Mouse (Mus musculus) limb, embryonic 15.5 days (tissue): ENCODE data around the gene 1700008O03Rik. TPM values are rescaled to one million over a fixed set of nuclear protein-coding genes. Genes with fewer than 3 reads are reported as not detected.

Source experiments
- ATAC-seq: fragments of 200-750 bp; cut with Nextera tagmentation; 2 replicates; pipeline ENCODE4 v1.8.0; 2017; ENCODE audit warnings: low read depth, moderate TSS enrichment; ENCODE audit not compliant: insufficient number of reproducible peaks, low FRiP score, low TSS enrichment
- H3K27ac ChIP-seq: fragments of 300-500 bp; sonication (generic); 2 replicates; pipeline ENCODE4 v1.5.1; 2015; ENCODE audit warnings: moderate library complexity, mild to moderate bottlenecking, inconsistent platforms
- H3K27me3 ChIP-seq: fragments of 300-500 bp; sonication (generic); 2 replicates; pipeline ENCODE4 v1.6.1; 2015; ENCODE audit warnings: inconsistent platforms
- H3K36me3 ChIP-seq: fragments of 300-500 bp; sonication (generic); 2 replicates; pipeline ENCODE4 v1.6.1; 2015; ENCODE audit warnings: inconsistent platforms
- H3K4me1 ChIP-seq: fragments of 300-500 bp; sonication (generic); 2 replicates; pipeline ENCODE4 v1.6.1; 2015; ENCODE audit warnings: inconsistent platforms
- H3K4me2 ChIP-seq: fragments of 300-500 bp; sonication (generic); 2 replicates; pipeline ENCODE4 v1.6.1; 2015; ENCODE audit warnings: mild to moderate bottlenecking, inconsistent platforms
- H3K4me3 ChIP-seq: fragments of 300-500 bp; sonication (generic); 2 replicates; pipeline ENCODE4 v1.5.1; 2015; ENCODE audit warnings: mild to moderate bottlenecking, inconsistent platforms
- H3K9ac ChIP-seq: fragments of 300-500 bp; sonication (generic); 2 replicates; pipeline ENCODE4 v1.6.1; 2015; ENCODE audit warnings: inconsistent platforms
- H3K9me3 ChIP-seq: fragments of 300-500 bp; sonication (generic); 2 replicates; pipeline ENCODE4 v1.6.1; 2016; ENCODE audit warnings: inconsistent platforms
- WGBS: fragments of 180-500 bp; shearing (Covaris S2); methylation state at CpG from one replicate; pipeline ENCODE4 v1.1.7; 2015; 5-methylcytosine and 5-hydroxymethylcytosine counted together
- polyA plus RNA-seq: library from polyadenylated mRNA; unstranded; fragments of >200 nt; fragmentation: Nextera tagmentation; extraction: Ambion mirVana; gene quantifications from 2 replicates; pipeline ENCODE4 v1.2.1, GENCODE M21; 2015

The 1700008O03Rik gene
- 0.43 and 0.58 TPM in 2 replicates for polyA plus RNA-seq

GRCm38 (mm10) chr7:44385720-44386119, at the start of gene 1700008O03Rik:
TSS of gene 1700008O03Rik (minus strand) at chr7:44385820.
- H3K4me1 ChIP-seq, result peaks cover 10% of the 10 kb centered on the region
- H3K27ac ChIP-seq, result no peak within 1 kb of the TSS
- H3K27me3 ChIP-seq, result peaks cover 34% of the 10 kb centered on the region
- 72% methylated on average over 12 of the region's 12 CpGs for WGBS
- peak within 1 kb of the TSS; percentile 35 for H3K9ac ChIP-seq
- peak within 1 kb of the TSS; percentile 93 for H3K4me2 ChIP-seq
- H3K9me3 ChIP-seq, result no peaks in the 10 kb centered on the region
- ATAC-seq, result no peak
- peak within 1 kb of the TSS; percentile 51 for H3K4me3 ChIP-seq
- no peaks in the 10 kb centered on the region for H3K36me3 ChIP-seq

GRCm38 (mm10) chr7:44434089-44434488, 48.5 kb upstream of the 1700008O03Rik start:
- Histone ChIP-seq H3K4me2 (no peak overlapping the region), H3K27me3 (peaks cover 67% of the 10 kb centered on the region), H3K36me3 (no peaks in the 10 kb centered on the region), H3K9ac (no peak overlapping the region), H3K4me3 (no peak overlapping the region), H3K27ac (no peak overlapping the region), H3K4me1 (peaks cover 12% of the 10 kb centered on the region), H3K9me3 (no peaks in the 10 kb centered on the region)
- 57% methylated on average over 9 of the region's 9 CpGs for WGBS
- no peak for ATAC-seq

GRCm38 (mm10) chr7:44433371-44433770, 47.8 kb upstream of the 1700008O03Rik start:
- Histone ChIP-seq H3K27ac (no peak overlapping the region), H3K9me3 (no peaks in the 10 kb centered on the region), H3K9ac (no peak overlapping the region), H3K4me1 (peaks cover 15% of the 10 kb centered on the region), H3K4me2 (no peak overlapping the region), H3K4me3 (no peak overlapping the region), H3K27me3 (peaks cover 71% of the 10 kb centered on the region), H3K36me3 (no peaks in the 10 kb centered on the region)
- ATAC-seq, result peak; percentile 36
- WGBS, result 3% methylated on average over 7 of the region's 7 CpGs

- peaks cover 71% of the 10 kb centered on the region for H3K27me3 ChIP-seq
- 71% methylated on average over 6 of the region's 6 CpGs for WGBS
Measured at GRCm38 (mm10) chr7:44432550-44432949, 46.9 kb upstream of the 1700008O03Rik start.

GRCm38 (mm10) chr7:44429534-44430488, 44.2 kb upstream of the 1700008O03Rik start:
- no peak overlapping the region for H3K27ac ChIP-seq
- no peaks in the 10 kb centered on the region for H3K9me3 ChIP-seq
- WGBS, result 3% methylated on average over 31 of the region's 32 CpGs
- H3K27me3 ChIP-seq, result peaks cover 75% of the 10 kb centered on the region
- H3K9ac ChIP-seq, result peak overlapping the region; percentile 55
- ATAC-seq, result no peak
- H3K4me2 ChIP-seq, result peak overlapping the region; percentile 86
- peaks cover 23% of the 10 kb centered on the region for H3K4me1 ChIP-seq
- no peaks in the 10 kb centered on the region for H3K36me3 ChIP-seq
- peak overlapping the region; percentile 60 for H3K4me3 ChIP-seq

More at GRCm38 (mm10) chr7:44432550-44432949, 46.9 kb upstream of the 1700008O03Rik start:
- H3K9ac ChIP-seq, result no peak overlapping the region
- no peaks in the 10 kb centered on the region for H3K36me3 ChIP-seq
- H3K27ac ChIP-seq, result no peak overlapping the region
- no peaks in the 10 kb centered on the region for H3K9me3 ChIP-seq
- H3K4me2 ChIP-seq, result no peak overlapping the region
- H3K4me1 ChIP-seq, result peaks cover 22% of the 10 kb centered on the region
- H3K4me3 ChIP-seq, result no peak overlapping the region
- no peak for ATAC-seq

GRCm38 (mm10) chr7:44428968-44429521, 43.4 kb upstream of the 1700008O03Rik start, which contains the start of gene Lrrc4b:
TSS of gene Lrrc4b (plus strand) at chr7:44429018.
- no peak within 1 kb of the TSS for H3K27ac ChIP-seq
- no peak for ATAC-seq
- H3K9ac ChIP-seq, result peak within 1 kb of the TSS; percentile 55
- peaks cover 23% of the 10 kb centered on the region for H3K4me1 ChIP-seq
- H3K36me3 ChIP-seq, result no peaks in the 10 kb centered on the region
- H3K9me3 ChIP-seq, result no peaks in the 10 kb centered on the region
- peaks cover 72% of the 10 kb centered on the region for H3K27me3 ChIP-seq
- H3K4me3 ChIP-seq, result peak within 1 kb of the TSS; percentile 60
- peak within 1 kb of the TSS; percentile 86 for H3K4me2 ChIP-seq
- under 1% methylated on average over 36 of the region's 69 CpGs for WGBS

- H3K4me3 ChIP-seq, result peak overlapping the region; percentile 60
- no peak overlapping the region for H3K9ac ChIP-seq
- ATAC-seq, result no peak
- H3K36me3 ChIP-seq, result no peaks in the 10 kb centered on the region
- peaks cover 72% of the 10 kb centered on the region for H3K27me3 ChIP-seq
- no peaks in the 10 kb centered on the region for H3K9me3 ChIP-seq
- H3K27ac ChIP-seq, result no peak overlapping the region
- WGBS, result 2% methylated on average over 15 of the region's 38 CpGs
- peaks cover 23% of the 10 kb centered on the region for H3K4me1 ChIP-seq
- H3K4me2 ChIP-seq, result peak overlapping the region; percentile 86
Measured at GRCm38 (mm10) chr7:44428171-44428950, 42.7 kb upstream of the 1700008O03Rik start.

GRCm38 (mm10) chr7:44427666-44428065, 42.0 kb upstream of the 1700008O03Rik start:
- peak overlapping the region; percentile 86 for H3K4me2 ChIP-seq
- H3K27me3 ChIP-seq, result peaks cover 77% of the 10 kb centered on the region
- H3K4me3 ChIP-seq, result peak overlapping the region; percentile 60
- H3K9ac ChIP-seq, result no peak overlapping the region
- H3K27ac ChIP-seq, result no peak overlapping the region
- no peaks in the 10 kb centered on the region for H3K36me3 ChIP-seq
- WGBS, result 5% methylated on average over 8 of the region's 8 CpGs
- peaks cover 23% of the 10 kb centered on the region for H3K4me1 ChIP-seq
- ATAC-seq, result 0 out of 2 replicates have a peak, but pooled peaks have one; percentile 11
- no peaks in the 10 kb centered on the region for H3K9me3 ChIP-seq

GRCm38 (mm10) chr7:44413307-44413706, 27.7 kb upstream of the 1700008O03Rik start:
- Histone ChIP-seq H3K9me3 (no peaks in the 10 kb centered on the region), H3K4me2 (no peak overlapping the region), H3K27ac (no peak overlapping the region), H3K4me1 (no peaks in the 10 kb centered on the region), H3K36me3 (no peaks in the 10 kb centered on the region), H3K27me3 (no peaks in the 10 kb centered on the region), H3K4me3 (no peak overlapping the region), H3K9ac (no peak overlapping the region)
- WGBS, result 79% methylated on average over 6 of the region's 6 CpGs
- no peak for ATAC-seq

GRCm38 (mm10) chr7:44411144-44411543, 25.5 kb upstream of the 1700008O03Rik start:
- H3K27ac ChIP-seq, result no peak overlapping the region
- H3K9me3 ChIP-seq, result no peaks in the 10 kb centered on the region
- H3K4me1 ChIP-seq, result no peaks in the 10 kb centered on the region
- H3K27me3 ChIP-seq, result no peaks in the 10 kb centered on the region
- H3K4me3 ChIP-seq, result no peak overlapping the region
- ATAC-seq, result no peak
- no peaks in the 10 kb centered on the region for H3K36me3 ChIP-seq
- 78% methylated on average over 4 of the region's 4 CpGs for WGBS
- no peak overlapping the region for H3K9ac ChIP-seq
- H3K4me2 ChIP-seq, result no peak overlapping the region

GRCm38 (mm10) chr7:44406015-44406355, 20.4 kb upstream of the 1700008O03Rik start:
- Histone ChIP-seq H3K27me3 (peaks cover 7% of the 10 kb centered on the region; the same call in 1 of the 2 replicates), H3K4me1 (peaks cover 5% of the 10 kb centered on the region; the same call in 1 of the 2 replicates), H3K4me3 (peak overlapping the region; percentile 45; the same call in 1 of the 2 replicates), H3K4me2 (peak overlapping the region; percentile 56; the same call in 1 of the 2 replicates), H3K9ac (no peak overlapping the region), H3K27ac (no peak overlapping the region), H3K36me3 (no peaks in the 10 kb centered on the region), H3K9me3 (no peaks in the 10 kb centered on the region)
- ATAC-seq, result no peak
- WGBS, result under 1% methylated on average over 5 of the region's 5 CpGs
